Mouse (Mus musculus) heart, embryonic 12.5 days (tissue): ENCODE results near the gene Bcas3. TPM values are rescaled to one million over a fixed set of nuclear protein-coding genes. Genes with fewer than 3 reads are reported as not detected.

ENCODE experiments used
- ATAC-seq: fragments of 200-750 bp; cut with Nextera tagmentation; 2 replicates; pipeline ENCODE4 v1.8.0; 2017; ENCODE audit warnings: moderate TSS enrichment, moderate library complexity; ENCODE audit not compliant: insufficient number of reproducible peaks, low FRiP score
- H3K27ac ChIP-seq: fragments of 300-500 bp; sonication (generic); 2 replicates; pipeline ENCODE4 v1.5.1; 2016; ENCODE audit warnings: mild to moderate bottlenecking, moderate library complexity; ENCODE audit not compliant: poor library complexity, severe bottlenecking
- H3K27me3 ChIP-seq: fragments of 300-500 bp; sonication (generic); replicated peaks from 2 replicates; pipeline ENCODE4 v1.6.1; 2016; ENCODE audit warnings: mild to moderate bottlenecking, moderate library complexity
- H3K36me3 ChIP-seq: fragments of 300-500 bp; sonication (generic); 2 replicates; pipeline ENCODE4 v1.6.1; 2016; ENCODE audit warnings: mild to moderate bottlenecking, moderate library complexity
- H3K4me1 ChIP-seq: fragments of 300-500 bp; sonication (generic); replicated peaks from 2 replicates; pipeline ENCODE4 v1.6.1; 2016; ENCODE audit warnings: mild to moderate bottlenecking
- H3K4me2 ChIP-seq: fragments of 300-500 bp; sonication (generic); 2 replicates; pipeline ENCODE4 v1.6.1; 2016; ENCODE audit warnings: mild to moderate bottlenecking, moderate library complexity
- H3K4me3 ChIP-seq: fragments of 300-500 bp; sonication (generic); 2 replicates; pipeline ENCODE4 v1.5.1; 2016; ENCODE audit warnings: mild to moderate bottlenecking
- H3K9ac ChIP-seq: fragments of 300-500 bp; sonication (generic); 2 replicates; pipeline ENCODE4 v1.6.1; 2016; ENCODE audit warnings: mild to moderate bottlenecking, moderate library complexity
- H3K9me3 ChIP-seq: fragments of 300-500 bp; sonication (generic); replicated peaks from 2 replicates; pipeline ENCODE4 v1.6.1; 2016; ENCODE audit warnings: mild to moderate bottlenecking, moderate library complexity
- WGBS: fragments of 180-500 bp; shearing (Covaris S2); methylation state at CpG from one replicate; pipeline ENCODE4 v1.1.7; 2016; 5-methylcytosine and 5-hydroxymethylcytosine counted together
- polyA plus RNA-seq: library from polyadenylated mRNA; unstranded; fragments of >200 nt; fragmentation: Nextera tagmentation; extraction: Ambion mirVana; gene quantifications from 2 replicates; pipeline ENCODE4 v1.2.1, GENCODE M21; 2016

Bcas3 gene
- polyA plus RNA-seq, 1 experiment from 2014 or later, result 16.1 TPM

DNA sequence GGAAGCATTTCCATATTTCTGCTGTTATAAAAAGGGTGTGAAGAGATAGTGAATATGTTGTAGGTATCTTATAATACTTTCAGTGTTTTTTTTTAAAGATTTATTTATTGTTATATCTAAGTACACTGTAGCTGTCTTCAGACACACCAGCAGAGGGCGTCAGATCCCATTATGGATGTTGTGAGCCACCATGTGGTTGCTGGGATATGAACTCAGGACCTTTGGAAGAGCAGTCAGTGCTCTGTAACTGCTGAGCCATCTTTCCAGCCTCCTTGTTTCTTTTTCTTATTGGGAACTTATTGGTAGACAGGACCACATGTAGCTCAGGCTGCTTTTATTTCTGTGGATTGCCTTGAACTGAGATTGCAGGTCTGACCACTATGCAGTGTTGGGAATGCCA is 27.1 kb downstream of the Bcas3 start:
- ATAC-seq, result no peak
- 18% methylated on average over 1 of the region's 1 CpGs for WGBS

DNA sequence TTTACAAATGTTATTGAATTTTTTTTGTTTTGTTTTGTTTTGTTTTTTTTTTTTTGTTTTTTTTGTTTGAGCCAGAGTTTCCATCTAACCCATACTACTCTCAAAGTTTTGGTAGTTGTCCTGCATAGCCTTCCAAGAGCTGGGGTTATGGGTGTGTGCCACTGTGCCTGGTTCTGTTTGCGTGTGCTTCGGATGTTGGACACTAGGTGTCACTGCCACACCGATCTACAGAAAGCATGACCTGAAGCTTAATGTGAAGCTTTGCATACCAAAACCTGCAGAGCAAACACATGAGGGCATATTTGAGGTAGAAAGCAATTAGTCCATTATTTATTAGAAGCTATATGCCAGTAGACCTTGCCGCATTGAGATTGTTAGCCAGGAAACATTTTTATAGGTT is 29.1 kb downstream of the Bcas3 start:
- peak; percentile 68; the same call in 1 of the 2 replicates for ATAC-seq
- 14% methylated on average over 4 of the region's 4 CpGs for WGBS

More for the DNA sequence above, 27.1 kb downstream of the Bcas3 start:
- no peak overlapping the region for H3K27ac ChIP-seq
- H3K27me3 ChIP-seq, result no peaks in the 10 kb centered on the region
- H3K9me3 ChIP-seq, result no peaks in the 10 kb centered on the region
- H3K4me3 ChIP-seq, result no peak overlapping the region
- no peak overlapping the region for H3K9ac ChIP-seq
- H3K4me1 ChIP-seq, result peaks cover 4% of the 10 kb centered on the region; the same call in 1 of the 2 replicates
- no peaks in the 10 kb centered on the region for H3K36me3 ChIP-seq
- no peak overlapping the region for H3K4me2 ChIP-seq

DNA sequence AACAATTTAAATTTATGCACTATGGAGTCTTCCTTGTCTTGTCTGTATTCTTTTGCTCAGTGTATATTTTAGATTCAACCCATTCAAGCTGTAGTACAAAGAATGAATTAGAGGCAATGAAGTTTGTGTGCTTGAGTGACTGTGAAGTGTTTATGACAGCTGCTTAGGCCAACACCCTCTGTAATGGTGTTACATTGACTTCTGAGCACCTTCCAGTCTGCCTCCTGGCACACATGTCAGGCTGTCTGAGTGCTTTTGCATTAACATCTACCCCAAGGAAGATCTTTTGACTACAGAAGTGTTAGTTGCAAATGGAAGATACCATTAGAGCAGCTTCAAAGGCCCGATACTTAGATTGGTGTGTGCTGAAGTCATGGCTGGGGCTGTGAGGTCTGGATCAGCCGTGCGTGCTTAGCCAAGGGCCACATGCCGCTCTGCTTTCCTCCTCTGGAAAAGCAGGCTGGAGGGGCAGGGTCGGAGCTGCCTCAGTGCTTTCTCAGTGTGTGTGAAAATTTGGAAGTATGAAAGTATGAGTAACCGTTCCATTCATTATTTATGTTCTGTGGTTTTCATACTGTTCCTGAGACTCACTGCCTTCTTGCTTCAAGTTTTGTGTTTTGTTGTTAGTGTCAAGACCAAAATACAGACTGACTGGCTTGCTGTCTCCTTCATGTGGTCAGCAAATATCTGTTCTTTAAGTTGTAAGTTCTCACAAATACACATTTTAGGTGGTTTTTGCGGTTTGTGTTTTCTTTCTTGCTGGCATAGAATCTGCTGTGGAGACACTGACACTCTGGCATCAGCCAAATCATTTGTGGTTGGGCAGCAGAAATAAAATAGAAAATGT is 31.2 kb downstream of the Bcas3 start:
- Histone ChIP-seq H3K9ac (no peak overlapping the region), H3K4me2 (no peak overlapping the region), H3K9me3 (no peaks in the 10 kb centered on the region), H3K27ac (no peak overlapping the region), H3K4me3 (no peak overlapping the region), H3K36me3 (no peaks in the 10 kb centered on the region), H3K27me3 (no peaks in the 10 kb centered on the region), H3K4me1 (no peaks in the 10 kb centered on the region)
- WGBS, result 76% methylated on average over 7 of the region's 7 CpGs
- ATAC-seq, result no peak

More for the DNA sequence above, 29.1 kb downstream of the Bcas3 start:
- Histone ChIP-seq H3K4me1 (peaks cover 3% of the 10 kb centered on the region; the same call in 1 of the 2 replicates), H3K9ac (no peak overlapping the region), H3K4me2 (no peak overlapping the region), H3K27ac (no peak overlapping the region), H3K27me3 (no peaks in the 10 kb centered on the region), H3K9me3 (no peaks in the 10 kb centered on the region), H3K4me3 (no peak overlapping the region), H3K36me3 (no peaks in the 10 kb centered on the region)

DNA sequence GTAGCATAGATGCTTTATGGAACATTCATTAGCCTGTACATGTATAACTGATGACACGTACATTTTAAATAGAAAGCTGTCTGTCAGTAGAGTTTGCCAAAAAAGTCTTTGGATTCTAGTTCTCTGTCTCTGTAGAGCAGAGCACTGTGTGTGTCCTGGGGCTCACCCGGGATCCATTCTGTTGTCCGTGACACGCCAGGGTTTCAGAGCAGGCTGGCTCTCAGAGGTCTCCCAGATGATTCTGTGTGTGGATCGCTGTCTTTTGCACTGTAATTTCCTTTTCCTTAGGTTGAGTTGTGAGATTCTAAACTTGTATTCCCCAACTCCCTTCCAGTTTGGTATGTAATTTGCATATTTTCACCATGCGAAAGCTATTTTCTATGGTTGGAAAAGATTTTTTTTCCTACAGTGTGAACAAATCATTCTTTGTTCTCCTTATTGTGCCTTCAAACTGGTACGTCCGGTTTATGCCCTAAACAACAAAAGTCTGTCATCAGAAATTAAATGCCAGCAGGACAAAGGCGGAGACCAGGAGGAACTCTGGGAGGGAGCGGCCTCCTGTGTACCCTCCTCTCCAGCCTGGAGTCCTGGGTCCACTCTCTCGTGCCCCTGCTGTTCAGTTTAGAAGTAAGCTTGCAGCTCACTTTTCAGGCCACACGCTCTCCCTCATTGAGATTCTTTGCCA is 39.4 kb downstream of the Bcas3 start:
- no peak for ATAC-seq
- WGBS, result 69% methylated on average over 12 of the region's 12 CpGs
- H3K4me3 ChIP-seq, result no peak overlapping the region
- H3K27me3 ChIP-seq, result no peaks in the 10 kb centered on the region
- H3K9me3 ChIP-seq, result no peaks in the 10 kb centered on the region
- H3K4me2 ChIP-seq, result no peak overlapping the region
- H3K9ac ChIP-seq, result no peak overlapping the region
- no peak overlapping the region for H3K27ac ChIP-seq
- H3K36me3 ChIP-seq, result no peaks in the 10 kb centered on the region
- H3K4me1 ChIP-seq, result no peaks in the 10 kb centered on the region

DNA sequence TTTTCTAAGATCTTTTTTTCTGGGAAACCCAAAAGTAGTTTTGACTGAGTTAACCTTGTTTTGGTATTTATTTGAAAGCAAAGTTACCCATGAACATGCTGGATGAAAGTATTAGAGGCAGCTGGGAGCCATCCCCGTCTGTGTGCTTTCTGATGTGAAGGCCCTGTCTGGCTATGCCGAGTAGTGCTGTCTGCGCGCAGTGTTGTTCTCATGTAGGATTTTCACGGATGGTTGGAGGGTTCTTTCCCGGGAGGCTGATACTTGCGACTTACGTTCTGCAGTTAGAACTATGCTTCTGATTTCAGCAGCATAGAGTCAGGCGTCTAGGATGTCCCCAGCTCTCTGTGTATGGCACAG is 39.9 kb downstream of the Bcas3 start:
- H3K4me2 ChIP-seq, result no peak overlapping the region
- no peaks in the 10 kb centered on the region for H3K27me3 ChIP-seq
- 0 out of 2 replicates have a peak overlapping the region, but pooled peaks have one; percentile 9 for H3K9ac ChIP-seq
- no peaks in the 10 kb centered on the region for H3K4me1 ChIP-seq
- H3K27ac ChIP-seq, result no peak overlapping the region
- no peak overlapping the region for H3K4me3 ChIP-seq
- ATAC-seq, result no peak
- 66% methylated on average over 9 of the region's 9 CpGs for WGBS
- H3K9me3 ChIP-seq, result no peaks in the 10 kb centered on the region
- H3K36me3 ChIP-seq, result no peaks in the 10 kb centered on the region

- Histone ChIP-seq H3K27ac (no peak overlapping the region), H3K9me3 (no peaks in the 10 kb centered on the region), H3K4me3 (no peak overlapping the region), H3K4me2 (no peak overlapping the region), H3K36me3 (no peaks in the 10 kb centered on the region), H3K9ac (no peak overlapping the region), H3K4me1 (no peaks in the 10 kb centered on the region), H3K27me3 (no peaks in the 10 kb centered on the region)
- 49% methylated on average over 3 of the region's 3 CpGs for WGBS
- no peak for ATAC-seq
These were observed 41.0 kb downstream of the Bcas3 start for GRCm38 (mm10) chr11:85393990-85394389.

DNA sequence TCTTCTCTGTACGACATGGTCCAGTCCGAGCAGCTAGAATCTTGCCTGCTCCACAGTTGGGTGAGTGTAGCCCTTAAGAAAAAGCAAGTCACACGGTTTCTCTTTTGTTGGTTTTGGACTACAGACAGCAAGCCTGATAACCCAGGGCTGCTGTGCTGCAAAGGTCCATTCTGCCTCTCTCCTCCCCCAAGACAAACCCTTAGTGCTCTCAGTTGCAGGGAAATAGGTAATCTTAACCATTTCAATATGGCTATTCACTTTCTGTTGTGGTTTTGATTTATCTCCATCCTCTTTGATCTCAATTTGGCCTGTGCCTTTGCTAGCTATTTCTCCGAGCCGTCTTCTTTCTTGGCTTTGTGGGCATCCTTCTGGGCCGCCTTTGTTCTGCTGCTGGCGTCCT is 42.4 kb downstream of the Bcas3 start:
- Histone ChIP-seq H3K27ac (no peak overlapping the region), H3K4me3 (no peak overlapping the region), H3K4me2 (no peak overlapping the region), H3K9ac (no peak overlapping the region), H3K4me1 (no peaks in the 10 kb centered on the region), H3K27me3 (no peaks in the 10 kb centered on the region), H3K36me3 (no peaks in the 10 kb centered on the region), H3K9me3 (no peaks in the 10 kb centered on the region)
- WGBS, result 60% methylated on average over 7 of the region's 7 CpGs
- 0 out of 2 replicates have a peak, but pooled peaks have one; percentile 36 for ATAC-seq

DNA sequence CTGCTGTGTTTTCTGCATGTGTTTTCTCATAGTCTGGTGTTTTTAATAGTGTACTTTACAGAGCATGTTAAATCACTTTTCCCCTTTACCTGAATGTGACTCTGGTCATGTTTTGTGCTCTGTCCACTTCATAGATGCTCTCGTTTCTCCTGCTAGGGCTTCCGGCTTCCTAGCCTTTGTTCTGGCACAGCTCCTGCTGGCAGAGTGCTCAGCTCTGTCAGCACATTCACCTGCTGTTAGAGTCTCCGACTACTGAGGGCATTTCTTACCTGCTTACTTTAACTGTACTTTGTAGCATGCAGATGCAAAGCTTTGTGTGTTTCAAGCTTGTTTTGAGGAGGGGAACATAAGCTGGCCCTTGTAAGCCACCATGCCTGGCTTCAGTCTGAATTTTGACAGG is 53.6 kb downstream of the Bcas3 start:
- H3K4me3 ChIP-seq, result no peak overlapping the region
- no peak for ATAC-seq
- H3K27ac ChIP-seq, result no peak overlapping the region
- no peaks in the 10 kb centered on the region for H3K27me3 ChIP-seq
- no peaks in the 10 kb centered on the region for H3K36me3 ChIP-seq
- H3K4me2 ChIP-seq, result no peak overlapping the region
- H3K4me1 ChIP-seq, result peaks cover 8% of the 10 kb centered on the region; the same call in 1 of the 2 replicates
- WGBS, result 66% methylated on average over 3 of the region's 3 CpGs
- no peak overlapping the region for H3K9ac ChIP-seq
- no peaks in the 10 kb centered on the region for H3K9me3 ChIP-seq

- ATAC-seq, result no peak
- 73% methylated on average over 3 of the region's 3 CpGs for WGBS
- Histone ChIP-seq H3K9ac (no peak overlapping the region), H3K36me3 (no peaks in the 10 kb centered on the region), H3K27ac (no peak overlapping the region), H3K9me3 (no peaks in the 10 kb centered on the region), H3K27me3 (no peaks in the 10 kb centered on the region), H3K4me3 (no peak overlapping the region), H3K4me2 (no peak overlapping the region), H3K4me1 (peaks cover 11% of the 10 kb centered on the region; the same call in 1 of the 2 replicates)
These were observed 54.7 kb downstream of the Bcas3 start for GRCm38 (mm10) chr11:85407700-85408099.

- peaks cover 6% of the 10 kb centered on the region; the same call in 1 of the 2 replicates for H3K4me1 ChIP-seq
- H3K4me3 ChIP-seq, result no peak overlapping the region
- no peaks in the 10 kb centered on the region for H3K27me3 ChIP-seq
- H3K27ac ChIP-seq, result no peak overlapping the region
- no peak overlapping the region for H3K9ac ChIP-seq
- H3K9me3 ChIP-seq, result no peaks in the 10 kb centered on the region
- 49% methylated on average over 7 of the region's 7 CpGs for WGBS
- H3K4me2 ChIP-seq, result no peak overlapping the region
- H3K36me3 ChIP-seq, result no peaks in the 10 kb centered on the region
- no peak for ATAC-seq
These were observed 59.4 kb downstream of the Bcas3 start for GRCm38 (mm10) chr11:85412319-85412718.

- Histone ChIP-seq H3K36me3 (peaks cover 3% of the 10 kb centered on the region; the same call in 1 of the 2 replicates), H3K4me3 (no peak overlapping the region), H3K27ac (no peak overlapping the region), H3K4me2 (no peak overlapping the region), H3K4me1 (peaks cover 6% of the 10 kb centered on the region; the same call in 1 of the 2 replicates), H3K9me3 (no peaks in the 10 kb centered on the region), H3K9ac (no peak overlapping the region), H3K27me3 (no peaks in the 10 kb centered on the region)
- no peak for ATAC-seq
- WGBS, result 86% methylated on average over 1 of the region's 1 CpGs
These were observed 61.5 kb downstream of the Bcas3 start for GRCm38 (mm10) chr11:85414476-85414875.
